Mouse (Mus musculus) left cerebral cortex, adult 9 months (tissue): ENCODE measurements around the gene Zfp541.

ENCODE experiments used
- DNase-seq, 2 experiments: peaks; one replicate each; pipeline ENCODE4 v3.0.0; 2022; ENCODE audit warnings: low spot score in 2 of 2

Zfp541 gene

GRCm38 (mm10) chr7:16044531-16044930 lies 17.1 kb upstream of the Zfp541 start:
- DNase-seq, result no peak

DNA sequence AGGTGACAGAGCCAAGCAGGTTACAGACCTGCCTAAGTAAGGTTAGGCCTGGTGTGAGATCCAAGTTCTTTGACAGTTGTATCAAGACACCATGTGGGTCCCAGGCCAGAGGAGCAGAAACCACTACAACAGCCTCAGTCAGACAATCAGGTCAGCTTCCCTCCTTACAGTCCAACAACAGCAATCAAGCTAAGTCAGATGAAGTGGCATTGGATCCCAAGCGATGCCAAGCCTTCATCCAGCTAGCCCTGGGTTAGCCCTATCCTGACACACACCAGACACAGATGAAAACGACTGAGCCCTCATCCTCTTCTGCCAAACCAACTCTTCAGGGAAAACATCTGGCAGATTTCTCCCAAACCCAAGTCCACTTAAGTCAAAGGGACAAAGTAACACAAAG lies 16.1 kb upstream of the Zfp541 start:
- DNase-seq, result no peak

GRCm38 (mm10) chr7:16046101-16046480 lies 15.5 kb upstream of the Zfp541 start:
- DNase-seq, result no peak

GRCm38 (mm10) chr7:16046481-16047337 lies 14.9 kb upstream of the Zfp541 start:
- DNase-seq, result peak in 1 of 2 experiments; percentile 74

DNA sequence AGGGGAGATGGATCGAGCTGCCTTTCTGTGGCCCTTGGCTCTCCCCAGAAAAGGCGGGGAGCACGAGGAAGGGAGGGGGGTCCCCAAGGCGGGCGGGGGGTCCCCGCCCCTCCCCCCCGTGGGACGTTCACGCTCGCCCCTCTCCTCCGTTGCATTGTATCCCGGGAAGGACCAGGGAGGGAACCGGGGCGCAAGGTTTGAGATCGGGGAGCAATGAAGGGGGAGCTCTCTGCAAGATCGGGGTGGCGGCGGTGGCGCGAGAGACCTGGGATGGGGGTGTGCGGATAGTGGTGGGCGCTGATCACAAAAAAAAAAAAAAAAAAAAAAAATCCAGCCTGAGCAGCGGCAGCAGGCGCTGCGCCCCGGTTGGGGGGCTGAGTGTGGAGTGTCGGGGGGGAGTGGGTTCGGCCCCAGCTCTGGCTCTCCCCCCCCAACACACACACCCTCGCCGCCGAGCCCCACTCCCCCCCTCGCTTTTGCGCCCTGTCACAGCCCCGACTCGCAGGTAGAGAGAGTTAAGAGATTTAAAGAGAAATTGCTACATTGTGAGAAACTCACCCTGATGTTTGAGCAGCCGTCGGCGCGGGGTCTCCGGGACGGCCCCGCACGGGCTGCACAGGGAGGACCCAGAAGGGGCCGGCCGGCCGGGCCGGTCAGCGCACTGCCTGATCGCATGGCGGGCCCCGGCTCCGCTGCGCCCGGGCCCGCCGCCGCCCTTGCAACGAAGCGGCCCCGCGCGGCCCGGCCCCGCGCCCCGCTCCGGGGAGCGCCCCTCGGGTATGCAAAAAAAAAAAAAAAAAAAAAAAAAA lies 14.1 kb upstream of the Zfp541 start, which contains the start of gene Bicra:
Bicra (minus strand) TSS at position 584 of the 809 bp plus-strand sequence.
- DNase-seq, result peak in 1 of 2 experiments; percentile 77

DNA sequence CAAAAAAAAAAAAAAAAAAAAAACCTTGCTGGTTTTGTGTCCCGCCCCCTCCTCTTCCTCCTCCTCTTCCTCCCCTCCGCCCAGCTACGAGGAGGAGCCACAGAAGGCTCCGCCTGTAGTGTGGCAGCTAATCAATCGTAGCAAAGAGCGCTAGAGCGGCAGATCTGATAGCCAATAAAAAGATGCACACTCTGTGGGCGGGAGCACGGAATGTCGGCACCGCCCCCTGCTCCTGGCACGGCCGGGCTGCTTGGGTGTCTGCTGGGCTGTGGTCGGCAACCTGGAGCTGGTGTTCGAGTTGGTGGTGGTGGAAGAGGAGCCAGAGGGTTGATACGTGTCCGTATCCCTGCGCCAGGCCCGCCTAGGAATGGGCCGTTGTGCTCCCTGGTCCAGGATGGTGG lies 13.4 kb upstream of the Zfp541 start:
- peak; percentile 95 to 99 for DNase-seq

DNA sequence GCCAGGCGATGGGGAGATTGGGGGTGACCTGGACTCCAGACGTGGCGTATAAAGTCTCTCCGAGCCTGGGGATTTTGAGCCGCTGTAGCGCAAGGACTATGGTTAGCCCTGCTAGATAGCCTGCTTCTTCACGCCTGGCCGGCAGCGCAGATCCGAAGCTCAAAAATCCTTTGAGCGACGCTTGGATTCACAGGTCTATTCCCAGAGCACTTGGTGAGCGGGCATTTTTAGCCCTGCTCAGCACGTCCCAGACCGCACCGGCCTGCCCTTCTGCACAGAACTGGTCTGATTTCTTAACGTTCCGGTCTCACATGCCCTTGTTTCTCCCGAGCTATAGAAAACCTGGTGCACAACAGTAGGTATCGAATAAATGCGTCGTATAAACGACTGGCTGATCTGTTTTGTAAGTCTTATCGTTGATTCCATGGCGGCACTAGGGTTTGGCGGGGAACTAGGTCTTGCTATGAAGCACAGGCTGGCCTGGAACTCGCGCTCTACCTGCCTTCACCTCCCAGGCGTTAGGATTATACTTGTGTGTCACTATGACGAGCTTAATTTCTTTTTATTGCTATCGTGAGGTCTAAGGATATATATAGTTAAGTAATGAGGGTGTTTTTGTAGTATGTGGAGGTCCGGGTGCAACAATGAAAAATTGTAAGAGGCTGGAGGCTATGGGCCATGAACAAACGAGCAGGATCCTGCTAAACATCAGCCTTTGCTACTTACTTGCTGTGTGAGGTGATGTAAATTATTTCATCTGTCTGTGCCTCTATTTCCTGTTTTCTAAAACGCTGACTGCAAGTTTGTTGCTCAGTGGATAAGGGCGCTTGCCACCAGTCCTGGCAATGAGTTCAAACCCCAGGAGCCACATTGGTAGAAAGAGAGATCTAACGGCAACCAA lies 12.7 kb upstream of the Zfp541 start:
- no peak for DNase-seq

DNA sequence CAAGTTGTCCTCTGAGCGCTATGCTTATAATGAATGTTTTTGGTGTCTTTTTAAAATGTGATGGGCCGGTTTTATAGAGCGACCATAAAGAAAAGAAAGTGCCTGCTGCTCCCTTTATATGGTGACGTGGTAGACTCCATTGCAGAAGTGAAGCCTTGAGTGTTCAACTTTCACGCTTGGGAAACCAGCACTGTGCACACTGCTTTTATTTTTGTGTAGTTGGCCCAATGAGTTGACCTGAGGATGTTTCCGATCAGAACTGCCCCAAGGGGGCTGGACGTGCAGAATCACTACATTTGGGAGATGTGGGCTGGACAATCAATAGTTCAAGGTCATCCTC lies 12.1 kb upstream of the Zfp541 start:
- DNase-seq, result no peak

GRCm38 (mm10) chr7:16050600-16050999 lies 11.0 kb upstream of the Zfp541 start:
- no peak for DNase-seq

DNA sequence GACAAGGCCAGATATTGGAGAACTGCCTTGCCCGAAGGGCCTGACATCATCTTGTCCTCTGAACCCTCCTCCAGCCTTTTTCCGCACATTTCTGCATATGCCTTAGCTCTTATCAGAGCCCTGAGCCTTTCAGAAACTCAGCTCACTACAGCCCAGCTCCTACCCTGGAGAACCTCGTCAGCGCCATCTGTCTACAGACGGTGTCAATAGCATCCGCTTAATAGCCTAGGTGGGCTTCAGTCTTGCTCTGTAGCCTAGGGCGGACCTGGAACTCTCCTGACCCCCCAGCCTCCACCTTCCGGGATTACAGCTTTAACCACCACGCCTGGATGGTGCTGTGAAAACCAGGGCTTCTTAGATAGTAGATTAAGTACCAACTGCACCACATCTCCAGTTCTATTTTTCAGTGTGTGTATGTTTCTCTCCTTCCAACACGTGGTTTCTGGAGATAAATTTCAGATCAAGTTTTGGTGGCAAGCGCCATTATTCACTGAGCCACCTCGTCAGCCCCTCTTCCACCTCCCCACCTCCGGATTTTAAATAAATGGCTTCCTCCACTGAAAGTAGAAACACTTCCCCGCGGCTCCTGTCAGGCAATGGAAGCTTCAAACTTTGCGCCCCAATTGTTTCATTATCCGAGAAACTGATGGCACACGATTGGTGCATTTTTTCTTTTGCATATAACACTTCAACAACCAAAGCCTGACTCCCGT lies 9.6 kb upstream of the Zfp541 start:
- peak in 1 of 2 experiments; percentile 78 for DNase-seq

- peak; percentile 90 to 91 for DNase-seq
Measured at GRCm38 (mm10) chr7:16052684-16053083, 8.9 kb upstream of the Zfp541 start.

DNA sequence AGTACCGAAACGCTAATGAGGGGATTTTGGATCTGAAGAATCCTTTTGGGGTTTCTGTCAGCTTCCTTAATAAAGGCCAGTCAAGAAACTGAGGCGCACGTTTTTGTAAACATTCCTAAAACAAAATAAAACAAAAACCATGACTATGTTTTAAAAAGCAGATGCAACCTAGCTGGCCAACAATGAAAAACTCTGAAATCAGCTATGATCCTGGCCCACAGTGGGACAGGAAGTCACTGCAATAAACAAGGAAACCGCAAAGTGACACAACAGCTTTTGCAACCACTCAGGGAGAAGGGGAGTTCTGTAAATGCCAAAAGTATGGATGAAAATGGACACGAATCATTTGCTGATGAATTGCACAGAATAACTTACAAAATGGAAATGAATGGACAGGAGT lies 8.5 kb upstream of the Zfp541 start:
- no peak for DNase-seq

GRCm38 (mm10) chr7:16054966-16055365 lies 6.6 kb upstream of the Zfp541 start:
- DNase-seq, result no peak

DNA sequence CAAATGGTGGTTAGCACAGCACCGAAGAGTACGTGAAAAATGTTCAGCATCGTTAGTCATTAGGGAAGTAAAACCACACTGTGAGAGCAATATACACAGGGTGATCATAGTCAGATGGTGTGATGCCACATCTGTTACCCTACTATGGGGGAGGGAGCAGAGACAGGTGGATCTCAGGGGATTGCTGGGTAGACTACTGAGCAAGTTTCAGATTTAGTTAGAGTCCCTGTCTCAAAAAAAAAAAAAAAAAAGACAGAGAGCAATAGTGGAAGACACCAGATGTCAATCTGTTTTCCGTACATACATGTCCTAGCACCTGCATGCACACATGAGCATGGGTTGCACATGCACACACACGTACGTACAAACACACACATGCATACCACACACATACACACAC lies 5.9 kb upstream of the Zfp541 start:
- DNase-seq, result no peak

DNA sequence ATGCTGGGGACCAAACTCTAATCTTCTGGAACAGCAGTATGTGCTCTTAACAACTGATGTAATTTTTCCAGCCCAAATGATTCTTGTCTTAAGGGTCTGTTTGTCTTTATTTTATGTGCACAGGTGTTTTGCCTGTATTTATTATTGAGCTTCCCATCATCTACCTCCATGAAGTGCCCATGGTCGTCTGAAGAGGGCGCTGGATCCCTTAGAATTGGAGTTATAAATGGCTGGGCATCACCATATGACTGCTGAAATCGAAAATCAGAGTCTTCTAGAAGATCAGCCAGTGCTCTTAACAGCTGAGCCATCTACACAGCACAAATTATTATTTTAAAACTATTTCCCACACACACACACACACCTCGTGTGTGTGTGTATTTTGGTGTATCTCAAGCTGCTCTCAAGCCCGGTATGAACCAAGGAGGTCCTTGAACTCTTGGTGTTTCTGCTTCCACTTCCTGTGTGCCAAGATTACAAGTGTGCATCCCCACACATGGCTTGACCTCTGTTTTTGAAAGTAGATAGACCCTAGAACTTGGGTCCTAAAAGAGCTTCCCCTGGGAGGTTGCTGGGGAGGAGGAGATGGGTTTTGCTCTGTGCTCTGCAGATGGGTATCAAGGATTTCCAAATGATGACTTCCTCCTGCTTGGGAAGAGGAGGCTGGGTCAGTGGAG lies 5.0 kb upstream of the Zfp541 start:
- DNase-seq, result peak in 1 of 2 experiments; percentile 62

DNA sequence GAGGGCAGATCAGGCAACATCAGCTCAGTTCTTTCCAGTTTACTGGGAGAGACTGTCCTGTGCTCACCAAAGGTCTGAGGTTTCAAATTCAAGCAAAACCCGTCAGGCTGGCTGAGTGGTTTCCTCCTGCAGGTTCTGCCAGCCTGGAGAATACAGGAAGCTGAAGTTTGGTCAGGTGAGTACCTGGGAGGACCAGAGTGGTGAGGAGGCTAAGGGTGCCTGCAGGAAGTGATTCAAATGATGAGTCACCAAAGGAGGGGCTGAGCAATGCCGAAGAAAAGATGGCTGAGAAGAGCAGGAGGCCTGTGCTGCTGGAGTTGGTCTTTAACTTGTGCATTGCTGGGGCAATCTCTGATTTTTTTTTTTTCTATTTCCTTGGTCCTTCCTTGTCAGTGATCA lies 4.5 kb upstream of the Zfp541 start:
- no peak for DNase-seq

- no peak for DNase-seq
Measured at GRCm38 (mm10) chr7:16062099-16062420, 446 bp downstream of the Zfp541 start.

GRCm38 (mm10) chr7:16063490-16063889 lies 1.9 kb downstream of the Zfp541 start:
- DNase-seq, result no peak

DNA sequence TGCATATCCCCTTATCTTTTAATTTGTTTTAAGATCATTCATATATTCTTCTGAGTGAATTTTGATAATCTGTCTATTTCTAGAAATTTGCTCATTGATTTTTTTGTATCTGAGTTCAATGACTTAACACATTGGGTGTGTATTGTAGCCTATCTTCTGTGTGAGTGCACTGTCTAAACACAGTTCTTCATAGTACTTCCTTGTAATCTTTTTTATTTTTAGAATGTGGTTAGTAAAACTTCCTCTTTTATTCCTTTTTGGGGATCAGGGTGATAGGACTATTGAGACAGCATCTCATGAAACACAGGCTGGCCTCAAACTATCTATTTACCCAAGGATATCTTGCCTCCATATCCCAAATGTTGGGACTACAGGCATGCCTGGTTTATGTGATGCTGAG lies 9.2 kb downstream of the Zfp541 start:
- DNase-seq, result no peak

DNA sequence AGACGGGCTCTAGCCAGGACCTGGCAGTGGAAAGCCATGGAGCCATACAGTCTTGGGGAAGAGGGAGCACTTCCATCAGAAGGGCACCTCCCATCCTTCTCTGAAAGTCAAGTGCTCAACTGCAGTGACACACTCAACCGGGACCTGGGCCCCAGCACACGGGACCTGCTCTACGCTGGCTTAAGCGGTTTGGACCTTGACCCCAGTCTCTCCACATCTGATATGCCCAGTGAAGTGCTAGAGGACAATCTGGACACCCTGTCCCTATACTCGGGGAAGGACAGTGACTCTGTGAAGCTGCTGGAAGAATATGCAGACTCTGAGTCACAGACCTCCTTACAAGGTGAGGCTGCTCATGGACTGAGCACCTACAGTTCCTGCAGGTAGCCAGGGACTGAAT lies 10.3 kb downstream of the Zfp541 start:
- DNase-seq, result no peak

DNA sequence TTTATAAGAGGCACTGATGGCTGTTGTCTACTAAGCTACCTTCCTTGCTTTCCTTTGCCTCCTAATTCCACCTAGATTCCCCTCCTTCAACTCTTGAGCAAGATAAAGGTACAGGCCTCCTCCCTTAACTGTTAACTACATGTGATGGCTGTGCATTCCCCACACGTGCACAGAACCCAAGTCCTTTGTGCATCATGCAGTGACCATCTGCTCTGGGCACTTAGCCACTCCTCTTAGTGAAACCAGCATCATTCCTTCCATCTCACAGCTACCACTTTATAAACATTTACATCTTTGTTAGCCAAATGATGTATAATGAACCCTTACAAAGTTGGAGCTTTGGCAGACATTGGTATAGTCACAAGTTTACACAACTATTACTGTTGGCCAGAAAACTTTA lies 18.3 kb downstream of the Zfp541 start:
- no peak for DNase-seq
